Mouse (Mus musculus): Measurements from ENCODE around the gene Bcam.
"Not testable (repeated sequence)": the region's sequence is repeated elsewhere in the genome, so short reads cannot be mapped to it uniquely, and the experiment has no call there.

The Bcam gene

GRCm38 (mm10) chr7:19770984-19771391 is at the start of gene Bcam:
Bcam (minus strand) TSS chr7:19771016.
- in situ Hi-C loops (cut with MboI, MseI): no loop called here

- in situ Hi-C loops (cut with MboI, MseI): loop anchor here (10.0 kb wide), 1 partner anchor 136 kb away; the partner anchor contains the start of gene Igsf23
Observed at GRCm38 (mm10) chr7:19818875-19819274, 48.1 kb upstream of the Bcam start.

GRCm38 (mm10) chr7:19818440-19818839 is 47.6 kb upstream of the Bcam start:
- in situ Hi-C loops (cut with MboI, MseI): loop anchor here (10.0 kb wide), 1 partner anchor 136 kb away; the partner anchor contains the start of gene Igsf23

GRCm38 (mm10) chr7:19817382-19818105 is 46.7 kb upstream of the Bcam start:
- in situ Hi-C loops (cut with MboI, MseI): loop anchor here (10.0 kb wide), 1 partner anchor 137 kb away; the partner anchor contains the start of gene Igsf23

- in situ Hi-C loops (cut with MboI, MseI): loop anchor here (10.0 kb wide), 1 partner anchor 139 kb away; the partner anchor contains the start of gene Igsf23
Observed at GRCm38 (mm10) chr7:19816224-19816771, 45.5 kb upstream of the Bcam start.

GRCm38 (mm10) chr7:19815296-19816223 is 44.7 kb upstream of the Bcam start:
- in situ Hi-C loops (cut with MboI, MseI): loop anchor here (10.0 kb wide), 1 partner anchor 139 kb away; the partner anchor contains the start of gene Igsf23

GRCm38 (mm10) chr7:19813579-19814122 is 42.8 kb upstream of the Bcam start:
- in situ Hi-C loops (cut with MboI, MseI): loop anchor here (10.0 kb wide), 1 partner anchor 141 kb away; the partner anchor contains the start of gene Igsf23

- in situ Hi-C loops (cut with MboI, MseI): loop anchor here (10.0 kb wide), 1 partner anchor 142 kb away; the partner anchor contains the start of gene Igsf23
Observed at GRCm38 (mm10) chr7:19813161-19813560, 42.3 kb upstream of the Bcam start.

- in situ Hi-C loops (cut with MboI, MseI): loop anchor here (10.0 kb wide), 1 partner anchor 144 kb away; the partner anchor contains the start of gene Igsf23
Observed at GRCm38 (mm10) chr7:19811114-19811513, 40.3 kb upstream of the Bcam start.

GRCm38 (mm10) chr7:19809369-19809768 is 38.6 kb upstream of the Bcam start:
- in situ Hi-C loops (cut with MboI, MseI): no loop called here

GRCm38 (mm10) chr7:19806356-19806969 is 35.6 kb upstream of the Bcam start:
- in situ Hi-C loops (cut with MboI, MseI): no loop called here

GRCm38 (mm10) chr7:19802995-19803394 is 32.2 kb upstream of the Bcam start:
- in situ Hi-C loops (cut with MboI, MseI): loop anchor here (5.0 kb wide), 1 partner anchor 39 kb away; no protein-coding TSS in a partner anchor

GRCm38 (mm10) chr7:19800764-19801163 is 29.9 kb upstream of the Bcam start:
- in situ Hi-C loops (cut with MboI, MseI): loop anchor here (5.0 kb wide), 1 partner anchor 42 kb away; no protein-coding TSS in a partner anchor

- in situ Hi-C loops (cut with MboI, MseI): no loop called here
Observed at GRCm38 (mm10) chr7:19796697-19797588, 26.1 kb upstream of the Bcam start, which contains the start of gene Cblc. Cblc (minus strand) TSS chr7:19796809.

- in situ Hi-C loops (cut with MboI, MseI): no loop called here
Observed at GRCm38 (mm10) chr7:19796254-19796653, 25.4 kb upstream of the Bcam start.

- in situ Hi-C loops (cut with MboI, MseI): no loop called here
Observed at GRCm38 (mm10) chr7:19795236-19795635, 24.4 kb upstream of the Bcam start.

- in situ Hi-C loops (cut with MboI, MseI): no loop called here
Observed at GRCm38 (mm10) chr7:19792701-19793630, 22.1 kb upstream of the Bcam start.

GRCm38 (mm10) chr7:19791504-19791903 is 20.7 kb upstream of the Bcam start:
- in situ Hi-C loops (cut with MboI, MseI): not testable (repeated sequence)

Data from T-helper 2 cell (primary cell).